Mouse (Mus musculus) liver, postnatal 0 days (tissue): Measurements from ENCODE around the gene Xpnpep1.

ENCODE experiments used
- CTCF ChIP-seq: sonication (generic); IDR thresholded peaks from 2 replicates; pipeline ENCODE4 v1.5.1; 2016; ENCODE audit warnings: antibody characterized with exemption, low read depth
- EP300 ChIP-seq: IDR thresholded peaks from 2 replicates; pipeline ENCODE4 v1.6.1; 2016; ENCODE audit warnings: antibody characterized with exemption, low read depth, mild to moderate bottlenecking

GRCm38 (mm10) chr19:53062046-53062445 lies 22.0 kb upstream of the Xpnpep1 start:
- TF ChIP-seq CTCF (no peak), EP300 (no peak)
